9 mouse cellular contexts compared by ENCODE assay signal in genomic region chr8:3418101-3418500, GRCm38 (mm10). TPM values are rescaled to one million over a fixed set of nuclear protein-coding genes. Genes with fewer than 3 reads are reported as not detected.
DNase-seq lines count a peak whose midpoint lies in the region; ATAC-seq and TF ChIP-seq lines count a peak whose summit lies in the region.
"Had no signal": no experiment of that assay in that cellular context is flagged by ENCODE, and none has a peak within 500 bp of the region (broad histone marks: within the 10 kb centered on the region; RNA-seq: fewer than 3 reads in every experiment).

No protein-coding gene starts in this region.

- H3K4me2 ChIP-seq in kidney, postnatal 0 days (ENCODE audit: low read length), result no peak overlapping the region
- H3K4me2 ChIP-seq in heart, embryonic 15.5 days, result peak overlapping the region; percentile 15; the same call in 1 of the 2 replicates
- H3K4me2 ChIP-seq in hindbrain, embryonic 16.5 days (ENCODE audit: low read length), result no peak overlapping the region

- peak; percentile 35 for DNase-seq in kidney, postnatal 0 days (ENCODE audit: low spot score)
- DNase-seq in kidney, postnatal 14 days, result no peak
- peak; percentile 40 for DNase-seq in ZHBTc4 (ENCODE audit: low read depth, low spot score)
- peak; percentile 45 for DNase-seq in lung, postnatal 25 days (ENCODE audit: low spot score)
- DNase-seq in frontal cortex, postnatal 10 days (ENCODE audit: low spot score in 2 of 2), result no peak
- no peak for DNase-seq in cerebellum, postnatal 14 days
- DNase-seq: cerebellum, adult 11-12 months had no signal

- H3K4me1 ChIP-seq in kidney, postnatal 0 days (replicated peaks; ENCODE audit: insufficient read depth, low read length), result peaks cover 30% of the 10 kb centered on the region
- H3K4me1 ChIP-seq in heart, embryonic 15.5 days (replicated peaks), result peaks cover 37% of the 10 kb centered on the region
- peaks cover 21% of the 10 kb centered on the region for H3K4me1 ChIP-seq in hindbrain, embryonic 16.5 days (ENCODE audit: control insufficient read depth, insufficient read depth, low read depth, low read length)

- peak overlapping the region; percentile 72 for H3K27ac ChIP-seq in kidney, postnatal 0 days
- peak overlapping the region; percentile 56 for H3K27ac ChIP-seq in heart, embryonic 15.5 days
- H3K27ac ChIP-seq in hindbrain, embryonic 16.5 days (ENCODE audit: low read depth, low read length), result no peak overlapping the region

- whole genome bisulfite sequencing in kidney, postnatal 0 days, result 95% methylated on average over 1 of the region's 1 CpGs
- WGBS in heart, embryonic 15.5 days, result 76% methylated on average over 1 of the region's 1 CpGs
- WGBS in hindbrain, embryonic 16.5 days, result 82% methylated on average over 1 of the region's 1 CpGs

- H3K36me3 ChIP-seq in kidney, postnatal 0 days (ENCODE audit: insufficient read depth, low read length), result no peaks in the 10 kb centered on the region
- H3K36me3 ChIP-seq in heart, embryonic 15.5 days, result no peaks in the 10 kb centered on the region
- no peaks in the 10 kb centered on the region for H3K36me3 ChIP-seq in hindbrain, embryonic 16.5 days (ENCODE audit: control insufficient read depth, insufficient read depth, low read length)

- no peak overlapping the region for H3K4me3 ChIP-seq in kidney, postnatal 0 days (replicated peaks; ENCODE audit: low read depth, low read length)
- no peak overlapping the region for H3K4me3 ChIP-seq in heart, embryonic 15.5 days
- no peak overlapping the region for H3K4me3 ChIP-seq in hindbrain, embryonic 16.5 days (ENCODE audit: low read length)

- H3K9me3 ChIP-seq in kidney, postnatal 0 days (replicated peaks; ENCODE audit: low read length), result no peaks in the 10 kb centered on the region
- H3K9me3 ChIP-seq in heart, embryonic 15.5 days (replicated peaks), result no peaks in the 10 kb centered on the region
- H3K9me3 ChIP-seq in hindbrain, embryonic 16.5 days (ENCODE audit: control insufficient read depth, low read length), result no peaks in the 10 kb centered on the region

- H3K27me3 ChIP-seq in kidney, postnatal 0 days (ENCODE audit: insufficient read depth, low read length), result no peaks in the 10 kb centered on the region
- H3K27me3 ChIP-seq in heart, embryonic 15.5 days, result no peaks in the 10 kb centered on the region
- no peaks in the 10 kb centered on the region for H3K27me3 ChIP-seq in hindbrain, embryonic 16.5 days (replicated peaks; ENCODE audit: control insufficient read depth, insufficient read depth, low read length)

- TF ChIP-seq CTCF in kidney, postnatal 0 days (IDR thresholded peaks at IDR 0.05; ENCODE audit: low read depth), result no peak

- ATAC-seq in kidney, postnatal 0 days (replicated peaks; ENCODE audit: low FRiP score, low read depth), result no peak; the same call in 1 of the 2 replicates
- peak; percentile 58; the same call in 1 of the 2 replicates for ATAC-seq in heart, embryonic 15.5 days (replicated peaks; ENCODE audit: insufficient number of reproducible peaks, insufficient read depth, low FRiP score, low read depth)
- no peak for ATAC-seq in hindbrain, embryonic 16.5 days

- no peak overlapping the region for H3K9ac ChIP-seq in kidney, postnatal 0 days (ENCODE audit: low read depth, low read length)
- H3K9ac ChIP-seq in heart, embryonic 15.5 days, result no peak overlapping the region
- no peak overlapping the region for H3K9ac ChIP-seq in hindbrain, embryonic 16.5 days (ENCODE audit: low read depth, low read length)

RNA-seq across cellular contexts. Expression of gene Arhgef18, which starts 25.3 kb away (rescaled TPM):
- 9.6 and 10.6 TPM in 2 replicates for polyA plus RNA-seq in kidney, postnatal 0 days (2015; fragmentation: Nextera tagmentation; extraction: Ambion mirVana)
- polyA plus RNA-seq in heart, embryonic 15.5 days (2015; fragmentation: Nextera tagmentation; extraction: Ambion mirVana), result 4.1 and 6.0 TPM in 2 replicates
- polyA plus RNA-seq in hindbrain, embryonic 16.5 days (2015; fragmentation: Nextera tagmentation; extraction: Ambion mirVana), result 11.5 and 11.7 TPM in 2 replicates

RNA-seq across cellular contexts. Expression of gene Pex11g, which starts 49.4 kb away (rescaled TPM):
- polyA plus RNA-seq in kidney, postnatal 0 days (2015; fragmentation: Nextera tagmentation; extraction: Ambion mirVana), result 8.1 and 8.8 TPM in 2 replicates
- polyA plus RNA-seq in heart, embryonic 15.5 days (2015; fragmentation: Nextera tagmentation; extraction: Ambion mirVana), result 5.2 and 5.8 TPM in 2 replicates
- 4.2 and 4.3 TPM in 2 replicates for polyA plus RNA-seq in hindbrain, embryonic 16.5 days (2015; fragmentation: Nextera tagmentation; extraction: Ambion mirVana)

RNA-seq across cellular contexts. Expression of gene Tex45, which starts 52.6 kb away (rescaled TPM):
- polyA plus RNA-seq in kidney, postnatal 0 days (2015; fragmentation: Nextera tagmentation; extraction: Ambion mirVana), result 0.16 TPM in 1 of 2 replicates, not detected in the other
- polyA plus RNA-seq in heart, embryonic 15.5 days (2015; fragmentation: Nextera tagmentation; extraction: Ambion mirVana), result not detected in 2 replicates
- polyA plus RNA-seq in hindbrain, embryonic 16.5 days (2015; fragmentation: Nextera tagmentation; extraction: Ambion mirVana), result 0.39 and 0.60 TPM in 2 replicates

Comparison
In these comparisons a context has a peak if more than half of its experiments do, and no peak if none do; other contexts are left out.
1. DNase-seq: peak in kidney, postnatal 0 days (single experiment), ZHBTc4 (single experiment) and lung, postnatal 25 days (single experiment); none in kidney, postnatal 14 days (single experiment), frontal cortex, postnatal 10 days (0 of 2) and cerebellum, postnatal 14 days (0 of 2).